Mouse (Mus musculus) limb, embryonic 12.5 days (tissue): ENCODE data around the gene Fam222a. TPM values are rescaled to one million over a fixed set of nuclear protein-coding genes. Genes with fewer than 3 reads are reported as not detected.
A peak's percentile ranks its signal among the peaks of the same experiment; 100 is the strongest.

Experiments
- ATAC-seq: fragments of 200-750 bp; cut with Nextera tagmentation; 2 replicates; pipeline ENCODE4 v1.8.0; 2017; ENCODE audit warnings: low read depth, moderate TSS enrichment; ENCODE audit not compliant: insufficient number of reproducible peaks, insufficient read depth, low FRiP score, low TSS enrichment
- H3K27ac ChIP-seq: fragments of 300-500 bp; sonication (generic); 2 replicates; pipeline ENCODE4 v1.5.1; 2016; ENCODE audit warnings: mild to moderate bottlenecking, moderate library complexity
- H3K27me3 ChIP-seq: fragments of 300-500 bp; sonication (generic); 2 replicates; pipeline ENCODE4 v1.6.1; 2016; ENCODE audit warnings: mild to moderate bottlenecking, moderate library complexity
- H3K36me3 ChIP-seq: fragments of 300-500 bp; sonication (generic); 2 replicates; pipeline ENCODE4 v1.6.1; 2016; ENCODE audit warnings: mild to moderate bottlenecking, moderate library complexity
- H3K4me1 ChIP-seq: fragments of 300-500 bp; sonication (generic); replicated peaks from 2 replicates; pipeline ENCODE4 v1.6.1; 2016
- H3K4me2 ChIP-seq: fragments of 300-500 bp; sonication (generic); 2 replicates; pipeline ENCODE4 v1.6.1; 2016; ENCODE audit warnings: mild to moderate bottlenecking, moderate library complexity
- H3K4me3 ChIP-seq: fragments of 300-500 bp; sonication (generic); replicated peaks from 2 replicates; pipeline ENCODE4 v1.5.1; 2016; ENCODE audit warnings: mild to moderate bottlenecking
- H3K9ac ChIP-seq: fragments of 300-500 bp; sonication (generic); replicated peaks from 2 replicates; pipeline ENCODE4 v1.6.1; 2016; ENCODE audit warnings: mild to moderate bottlenecking, moderate library complexity
- H3K9me3 ChIP-seq: fragments of 300-500 bp; sonication (generic); 2 replicates; pipeline ENCODE4 v1.6.1; 2016; ENCODE audit warnings: mild to moderate bottlenecking, moderate library complexity
- WGBS: fragments of 180-500 bp; shearing (Covaris S2); methylation state at CpG from one replicate; pipeline ENCODE4 v1.1.7; 2016; 5-methylcytosine and 5-hydroxymethylcytosine counted together
- polyA plus RNA-seq: library from polyadenylated mRNA; unstranded; fragments of >200 nt; fragmentation: Nextera tagmentation; extraction: Ambion mirVana; gene quantifications from 2 replicates; pipeline ENCODE4 v1.2.1, GENCODE M21; 2016

The Fam222a gene
- polyA plus RNA-seq, 1 experiment from 2014 or later = 1.7 TPM

GRCm38 (mm10) chr5:114583490-114584175 lies 15.8 kb downstream of the Fam222a start:
- Histone ChIP-seq H3K4me1 (peaks cover 27% of the 10 kb centered on the region), H3K27me3 (peaks cover 5% of the 10 kb centered on the region; the same call in 1 of the 2 replicates), H3K4me3 (no peak overlapping the region), H3K9me3 (no peaks in the 10 kb centered on the region), H3K4me2 (no peak overlapping the region), H3K36me3 (no peaks in the 10 kb centered on the region), H3K9ac (no peak overlapping the region), H3K27ac (no peak overlapping the region)
- WGBS = 71% methylated on average over 12 of the region's 12 CpGs
- ATAC-seq = no peak

- peaks cover 35% of the 10 kb centered on the region for H3K4me1 ChIP-seq
- H3K4me3 ChIP-seq = no peak overlapping the region
- H3K27me3 ChIP-seq = peaks cover 5% of the 10 kb centered on the region; the same call in 1 of the 2 replicates
- no peaks in the 10 kb centered on the region for H3K9me3 ChIP-seq
- no peaks in the 10 kb centered on the region for H3K36me3 ChIP-seq
- H3K27ac ChIP-seq = no peak overlapping the region
- H3K4me2 ChIP-seq = no peak overlapping the region
- ATAC-seq = no peak
- WGBS = 65% methylated on average over 14 of the region's 14 CpGs
- H3K9ac ChIP-seq = no peak overlapping the region
Measured at GRCm38 (mm10) chr5:114584293-114585104, 16.7 kb downstream of the Fam222a start.

GRCm38 (mm10) chr5:114585682-114586081 lies 17.9 kb downstream of the Fam222a start:
- no peaks in the 10 kb centered on the region for H3K9me3 ChIP-seq

GRCm38 (mm10) chr5:114587908-114588307 lies 20.1 kb downstream of the Fam222a start:
- H3K9me3 ChIP-seq = no peaks in the 10 kb centered on the region
- H3K9ac ChIP-seq = no peak overlapping the region
- peaks cover 45% of the 10 kb centered on the region for H3K4me1 ChIP-seq
- no peak overlapping the region for H3K27ac ChIP-seq
- peaks cover 15% of the 10 kb centered on the region for H3K27me3 ChIP-seq
- no peaks in the 10 kb centered on the region for H3K36me3 ChIP-seq
- H3K4me3 ChIP-seq = no peak overlapping the region
- no peak for ATAC-seq
- no peak overlapping the region for H3K4me2 ChIP-seq
- 32% methylated on average over 9 of the region's 9 CpGs for WGBS

More at GRCm38 (mm10) chr5:114585682-114586081, 17.9 kb downstream of the Fam222a start:
- Histone ChIP-seq H3K9ac (no peak overlapping the region), H3K27me3 (peaks cover 5% of the 10 kb centered on the region; the same call in 1 of the 2 replicates), H3K4me3 (no peak overlapping the region), H3K36me3 (no peaks in the 10 kb centered on the region), H3K27ac (peak overlapping the region; percentile 20; the same call in 1 of the 2 replicates), H3K4me1 (peaks cover 33% of the 10 kb centered on the region), H3K4me2 (no peak overlapping the region)
- 13% methylated on average over 5 of the region's 5 CpGs for WGBS
- ATAC-seq = no peak

GRCm38 (mm10) chr5:114588416-114588815 lies 20.6 kb downstream of the Fam222a start:
- 51% methylated on average over 10 of the region's 10 CpGs for WGBS
- no peak overlapping the region for H3K27ac ChIP-seq
- H3K27me3 ChIP-seq = peaks cover 15% of the 10 kb centered on the region
- no peak overlapping the region for H3K4me3 ChIP-seq
- no peaks in the 10 kb centered on the region for H3K9me3 ChIP-seq
- no peak overlapping the region for H3K9ac ChIP-seq
- no peak for ATAC-seq
- H3K4me2 ChIP-seq = no peak overlapping the region
- peaks cover 50% of the 10 kb centered on the region for H3K4me1 ChIP-seq
- H3K36me3 ChIP-seq = no peaks in the 10 kb centered on the region

- no peak for ATAC-seq
- Histone ChIP-seq H3K27ac (no peak overlapping the region), H3K36me3 (no peaks in the 10 kb centered on the region), H3K9me3 (no peaks in the 10 kb centered on the region), H3K27me3 (peaks cover 15% of the 10 kb centered on the region), H3K9ac (no peak overlapping the region), H3K4me3 (no peak overlapping the region), H3K4me1 (peaks cover 57% of the 10 kb centered on the region), H3K4me2 (no peak overlapping the region)
- 28% methylated on average over 6 of the region's 6 CpGs for WGBS
Measured at GRCm38 (mm10) chr5:114589026-114589425, 21.2 kb downstream of the Fam222a start.

GRCm38 (mm10) chr5:114589454-114589853 lies 21.6 kb downstream of the Fam222a start:
- H3K27ac ChIP-seq = no peak overlapping the region
- ATAC-seq = no peak
- H3K9me3 ChIP-seq = no peaks in the 10 kb centered on the region
- peaks cover 58% of the 10 kb centered on the region for H3K4me1 ChIP-seq
- H3K9ac ChIP-seq = no peak overlapping the region
- peaks cover 16% of the 10 kb centered on the region for H3K27me3 ChIP-seq
- no peaks in the 10 kb centered on the region for H3K36me3 ChIP-seq
- WGBS = 39% methylated on average over 2 of the region's 2 CpGs
- no peak overlapping the region for H3K4me2 ChIP-seq
- H3K4me3 ChIP-seq = no peak overlapping the region

- Histone ChIP-seq H3K9me3 (no peaks in the 10 kb centered on the region), H3K9ac (no peak overlapping the region), H3K36me3 (no peaks in the 10 kb centered on the region), H3K27ac (no peak overlapping the region), H3K27me3 (peaks cover 13% of the 10 kb centered on the region), H3K4me2 (no peak overlapping the region), H3K4me3 (no peak overlapping the region), H3K4me1 (peaks cover 65% of the 10 kb centered on the region)
- ATAC-seq = no peak
- 84% methylated on average over 17 of the region's 17 CpGs for WGBS
Measured at GRCm38 (mm10) chr5:114590043-114590913, 22.5 kb downstream of the Fam222a start.

GRCm38 (mm10) chr5:114591151-114591561 lies 23.3 kb downstream of the Fam222a start:
- H3K4me1 ChIP-seq = peaks cover 62% of the 10 kb centered on the region
- H3K4me3 ChIP-seq = no peak overlapping the region
- no peaks in the 10 kb centered on the region for H3K9me3 ChIP-seq
- WGBS = 68% methylated on average over 15 of the region's 15 CpGs
- H3K36me3 ChIP-seq = no peaks in the 10 kb centered on the region
- H3K4me2 ChIP-seq = no peak overlapping the region
- no peak for ATAC-seq
- no peak overlapping the region for H3K9ac ChIP-seq
- no peak overlapping the region for H3K27ac ChIP-seq
- peaks cover 13% of the 10 kb centered on the region for H3K27me3 ChIP-seq

- no peak overlapping the region for H3K27ac ChIP-seq
- H3K4me1 ChIP-seq = peaks cover 70% of the 10 kb centered on the region
- H3K9ac ChIP-seq = no peak overlapping the region
- WGBS = 48% methylated on average over 19 of the region's 19 CpGs
- H3K27me3 ChIP-seq = peaks cover 16% of the 10 kb centered on the region
- no peak for ATAC-seq
- no peaks in the 10 kb centered on the region for H3K9me3 ChIP-seq
- 0 out of 2 replicates have a peak overlapping the region, but pooled peaks have one; percentile 4 for H3K4me2 ChIP-seq
- no peak overlapping the region for H3K4me3 ChIP-seq
- H3K36me3 ChIP-seq = no peaks in the 10 kb centered on the region
Measured at GRCm38 (mm10) chr5:114592463-114593160, 24.8 kb downstream of the Fam222a start.
